Mouse (Mus musculus) layer of hippocampus, postnatal 14 days (tissue): ENCODE results near the gene Mrpl39. TPM values are rescaled to one million over a fixed set of nuclear protein-coding genes. Genes with fewer than 3 reads are reported as not detected.

ENCODE experiments used
- DNase-seq, 2 experiments: peaks; one replicate each; pipeline ENCODE4 v3.0.0; 2021 to 2022; ENCODE audit warnings: low spot score in 2 of 2, mixed read lengths in 1 of 2
- long read RNA-seq, 2 experiments: library from polyadenylated mRNA; stranded (forward); transcript quantifications; one replicate each; pipeline ENCODE4 v2.0.0; 2021
- total RNA-seq, 2 experiments: library from RNA; stranded (reverse); gene quantifications; 2 replicates each; pipeline ENCODE4 v1.2.3; 2021

Mrpl39 gene
- total RNA-seq, result 10 to 100 TPM; 21.3 to 22.8 TPM
- long read RNA-seq, experiment 1, transcript Mrpl39-201 (10 exons, 2,294 nt), result major isoform, 39 of 51 reads
- long read RNA-seq, experiment 1, partial matches to known transcripts, result 10 of 51 reads
- long read RNA-seq, experiment 1, other reads (novel, unspliced or antisense), result 2 of 51 reads
- long read RNA-seq, experiment 2, transcript Mrpl39-201 (10 exons, 2,294 nt), result major isoform, 58 of 81 reads
- long read RNA-seq, experiment 2, partial matches to known transcripts, result 17 of 81 reads
- long read RNA-seq, experiment 2, other reads (novel, unspliced or antisense), result 6 of 81 reads

DNA sequence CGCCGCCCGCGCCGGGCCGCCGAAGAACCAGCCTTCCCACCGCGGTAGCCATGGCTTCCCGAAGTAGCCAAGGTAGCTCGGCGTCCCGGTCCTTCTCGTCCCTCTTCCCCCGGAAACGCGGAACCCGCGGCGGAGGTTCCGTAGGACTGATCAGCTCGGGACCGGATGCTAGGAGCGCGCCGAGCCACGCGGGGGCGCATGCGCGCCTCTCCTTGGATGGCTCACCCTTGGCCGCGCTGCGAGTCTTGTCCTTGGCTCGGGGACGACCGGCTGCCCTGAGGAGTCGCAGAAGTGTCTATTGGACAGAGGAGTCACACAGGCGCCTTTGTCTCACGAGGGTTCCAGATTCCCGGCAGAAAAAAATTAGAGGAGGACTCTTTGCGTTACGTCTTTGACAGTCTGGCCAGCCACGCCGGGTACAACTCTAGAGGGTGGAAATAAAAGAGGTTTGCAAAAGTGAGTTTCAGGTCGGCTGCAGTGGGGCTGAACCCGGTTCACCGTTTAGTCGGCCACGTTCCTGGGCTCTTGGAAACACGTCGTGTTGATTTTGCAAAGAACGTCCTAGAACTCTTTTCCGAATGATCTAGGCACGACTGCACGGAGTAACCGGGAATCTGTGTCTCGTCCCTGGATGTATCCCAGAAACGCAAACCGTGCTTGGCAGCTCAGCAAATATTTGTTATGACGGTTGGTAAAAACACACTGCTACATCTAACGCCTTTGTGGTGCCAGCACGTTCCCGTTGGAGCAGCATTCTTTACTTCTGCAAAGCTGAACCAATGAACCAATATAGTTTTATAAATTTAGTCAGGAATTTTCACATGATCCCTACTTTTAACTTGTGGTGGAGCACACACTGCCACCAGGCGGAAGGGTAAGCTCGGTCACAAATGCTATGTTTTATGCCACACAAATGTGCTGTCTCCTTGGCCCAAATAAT lies at the start of gene Mrpl39:
Gene Mrpl39 (minus strand): TSS at position 577 of the 940 bp plus-strand sequence.
- DNase-seq, result peak; percentile 98 to 99

DNA sequence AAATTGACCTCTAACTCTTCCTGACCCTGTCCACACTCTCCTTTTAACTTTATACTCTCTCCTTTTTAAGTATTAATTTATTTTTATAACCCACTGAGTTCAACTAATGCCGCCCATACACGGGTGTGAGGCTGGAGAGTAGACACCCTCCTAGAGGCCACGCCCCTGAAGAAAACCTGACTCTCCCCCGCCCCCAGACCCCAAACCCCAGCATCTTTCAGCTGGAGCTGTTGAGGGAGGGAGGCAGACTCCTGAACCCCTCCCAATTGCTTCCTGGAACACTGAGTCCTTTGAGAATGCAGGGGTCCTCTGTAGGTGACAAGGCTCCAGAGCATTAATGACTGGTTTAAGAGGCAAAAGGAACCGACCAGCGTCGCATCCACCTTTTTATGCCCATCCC lies 49.4 kb upstream of the Mrpl39 start:
- DNase-seq, result no peak

DNA sequence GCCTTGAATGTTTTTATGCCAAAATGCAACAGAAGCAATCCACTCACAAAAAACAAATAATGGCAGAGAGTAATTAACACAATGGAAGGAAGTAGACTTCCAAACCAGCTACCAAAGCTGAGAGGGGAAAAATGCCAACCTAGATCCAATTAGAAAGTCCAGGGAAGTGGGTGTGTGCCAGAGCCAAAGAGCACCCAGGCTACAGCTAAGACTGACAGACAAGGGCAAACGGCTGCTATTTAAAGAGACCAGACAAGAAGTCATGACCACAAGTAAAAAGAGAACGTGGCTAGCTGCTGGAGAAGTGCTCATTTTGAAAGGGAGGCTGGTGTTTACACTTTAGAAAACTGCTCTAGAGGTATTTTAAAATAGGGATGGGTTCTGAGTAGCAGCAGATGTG lies 47.7 kb upstream of the Mrpl39 start:
- peak in 1 of 2 experiments; percentile 43 for DNase-seq

DNA sequence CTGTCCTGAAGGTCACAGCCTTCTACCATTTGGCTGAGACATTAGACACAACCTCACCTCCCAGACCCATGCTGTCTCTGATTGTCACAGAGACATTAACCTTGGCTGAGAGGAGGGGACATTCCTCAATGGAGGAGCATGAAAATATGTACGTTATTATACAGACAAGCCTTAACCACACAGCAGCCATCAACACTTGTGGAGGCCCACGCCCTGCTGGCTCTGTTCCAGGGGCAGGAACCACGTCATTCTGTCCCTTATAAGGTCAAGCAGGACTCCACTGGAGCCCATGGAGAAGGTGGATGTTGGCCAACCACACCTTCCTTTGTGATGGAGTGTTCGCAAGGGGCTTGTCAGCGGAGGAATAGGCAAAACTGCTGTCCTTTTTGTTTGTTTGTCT lies 44.2 kb upstream of the Mrpl39 start:
- no peak for DNase-seq

DNA sequence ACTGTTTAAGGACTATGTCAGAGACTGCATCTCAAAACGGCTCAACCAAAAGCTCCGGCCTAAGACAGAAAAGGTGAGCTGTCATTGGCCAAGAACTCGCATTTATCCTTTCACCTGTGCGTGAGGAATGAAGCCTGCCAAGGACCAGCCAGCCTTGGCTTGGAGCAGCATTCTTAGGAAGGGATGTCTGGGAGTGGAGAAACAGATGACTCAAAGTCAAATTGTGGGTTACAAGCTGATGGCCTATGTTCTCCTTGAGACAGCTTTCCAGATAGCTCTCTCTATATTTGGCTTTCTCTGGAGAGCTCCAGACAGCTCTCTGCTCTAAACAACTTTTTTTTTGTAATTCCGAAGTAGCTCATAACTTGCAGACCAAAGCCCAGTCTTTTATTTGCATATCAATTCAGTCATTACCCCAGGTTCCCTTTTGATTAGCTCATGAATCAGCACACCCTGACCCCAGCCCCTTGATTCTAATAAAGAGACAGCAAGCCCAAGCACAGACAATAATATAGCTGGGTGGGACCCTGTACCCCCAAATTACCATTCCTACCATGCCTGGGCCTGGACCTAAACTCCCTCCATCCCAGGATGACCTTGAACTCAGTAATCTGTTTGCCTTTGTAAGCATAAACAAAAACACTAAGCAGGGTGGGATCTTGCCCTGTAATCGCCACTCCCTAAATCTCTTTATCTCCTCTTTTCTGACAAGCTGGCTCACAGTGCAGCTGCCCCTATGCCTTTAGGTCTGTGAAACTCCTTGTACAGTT lies 43.5 kb upstream of the Mrpl39 start:
- DNase-seq, result no peak

DNA sequence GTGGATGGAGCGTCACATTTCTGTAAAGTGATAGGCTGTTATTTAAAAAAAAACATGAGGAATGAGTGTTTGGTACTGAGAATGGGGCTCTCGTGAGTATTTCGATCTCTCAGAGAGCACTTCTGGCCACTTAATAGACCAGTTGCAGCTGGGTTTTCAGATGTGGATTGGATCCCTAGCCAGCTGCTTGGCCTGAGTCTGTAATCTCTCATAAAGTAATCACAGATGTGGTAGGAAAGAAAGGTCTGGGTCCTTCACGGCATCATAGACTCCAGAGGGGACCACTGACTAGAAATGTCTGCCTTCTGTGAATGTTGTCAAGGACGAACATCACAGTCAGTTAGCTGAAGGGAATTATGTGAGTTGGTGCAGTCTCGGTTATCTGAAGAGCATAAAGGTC lies 42.9 kb upstream of the Mrpl39 start:
- DNase-seq, result no peak

DNA sequence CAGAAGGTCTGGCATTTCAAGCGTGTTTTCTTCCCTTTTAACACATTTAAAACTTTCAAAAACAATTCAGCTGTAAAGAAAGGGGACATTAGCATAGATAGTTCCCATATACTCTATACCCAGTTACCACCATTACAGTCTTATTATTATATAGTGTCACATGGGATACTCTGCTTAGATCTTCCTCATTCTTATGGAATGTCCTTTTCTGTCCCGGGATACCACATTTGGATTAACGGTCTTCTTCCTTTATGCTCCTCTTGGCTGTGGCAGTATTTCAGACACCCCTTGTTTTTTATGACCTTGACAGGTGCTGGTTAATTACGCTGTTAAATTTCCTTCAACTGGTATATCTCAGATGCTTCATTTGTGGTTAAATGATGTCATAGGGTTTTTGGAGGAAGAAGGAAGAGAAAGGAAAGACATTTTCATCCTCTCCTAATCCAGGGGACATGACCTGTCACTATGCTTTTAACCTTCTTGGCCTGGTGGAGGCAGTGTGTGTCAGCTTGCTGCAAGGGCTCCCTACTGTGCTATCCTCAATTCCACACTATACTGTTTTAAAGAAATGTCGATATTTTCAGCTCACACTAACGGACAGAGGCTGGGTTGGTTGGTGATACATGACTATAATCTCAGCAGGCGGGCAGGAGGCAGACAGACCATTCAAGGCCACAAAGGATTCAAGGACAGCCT lies 40.7 kb upstream of the Mrpl39 start:
- DNase-seq, result no peak

DNA sequence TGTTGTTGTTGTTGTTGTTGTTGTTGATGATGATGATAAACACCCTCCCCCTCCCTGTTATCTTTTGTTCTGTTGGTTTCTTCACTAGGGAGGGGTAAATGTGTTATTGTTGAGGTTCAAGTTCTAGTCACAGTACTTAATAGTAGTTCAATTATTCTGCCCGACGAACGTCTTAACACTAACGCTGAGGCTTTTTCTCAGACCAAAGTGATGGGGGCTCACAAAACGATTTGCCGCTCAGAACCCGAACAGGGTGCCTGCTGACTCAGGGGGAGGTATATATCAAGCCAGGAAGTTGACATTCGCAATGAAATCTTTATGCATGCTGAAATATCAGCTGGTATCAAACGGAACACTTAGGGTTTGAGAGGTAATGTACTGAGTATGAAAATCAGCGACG lies 39.8 kb upstream of the Mrpl39 start:
- DNase-seq, result no peak

DNA sequence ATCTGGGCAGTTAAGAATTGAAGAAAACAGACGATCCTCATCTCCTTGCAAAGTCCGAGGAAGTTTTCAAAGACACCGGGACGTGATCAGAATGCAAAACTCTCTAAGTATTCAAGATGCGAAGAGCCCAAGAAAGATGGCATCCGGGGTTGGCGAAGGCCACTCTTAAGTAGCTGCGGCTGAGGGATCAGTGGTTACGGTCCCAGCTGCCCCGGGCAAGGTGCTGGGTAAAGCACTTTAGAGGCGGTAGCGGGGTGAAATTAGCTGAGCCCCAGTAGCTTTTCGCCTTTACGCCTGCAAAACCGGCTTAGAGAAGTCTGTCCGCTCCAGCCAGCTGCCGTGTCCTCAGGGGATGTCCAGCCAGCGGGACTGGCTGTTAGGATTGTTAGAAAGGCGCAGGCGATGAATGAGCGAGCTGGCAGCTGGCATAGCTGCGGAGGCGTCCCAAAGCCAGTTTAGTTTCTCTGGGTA lies 39.3 kb upstream of the Mrpl39 start:
- peak in 1 of 2 experiments; percentile 68 for DNase-seq

DNA sequence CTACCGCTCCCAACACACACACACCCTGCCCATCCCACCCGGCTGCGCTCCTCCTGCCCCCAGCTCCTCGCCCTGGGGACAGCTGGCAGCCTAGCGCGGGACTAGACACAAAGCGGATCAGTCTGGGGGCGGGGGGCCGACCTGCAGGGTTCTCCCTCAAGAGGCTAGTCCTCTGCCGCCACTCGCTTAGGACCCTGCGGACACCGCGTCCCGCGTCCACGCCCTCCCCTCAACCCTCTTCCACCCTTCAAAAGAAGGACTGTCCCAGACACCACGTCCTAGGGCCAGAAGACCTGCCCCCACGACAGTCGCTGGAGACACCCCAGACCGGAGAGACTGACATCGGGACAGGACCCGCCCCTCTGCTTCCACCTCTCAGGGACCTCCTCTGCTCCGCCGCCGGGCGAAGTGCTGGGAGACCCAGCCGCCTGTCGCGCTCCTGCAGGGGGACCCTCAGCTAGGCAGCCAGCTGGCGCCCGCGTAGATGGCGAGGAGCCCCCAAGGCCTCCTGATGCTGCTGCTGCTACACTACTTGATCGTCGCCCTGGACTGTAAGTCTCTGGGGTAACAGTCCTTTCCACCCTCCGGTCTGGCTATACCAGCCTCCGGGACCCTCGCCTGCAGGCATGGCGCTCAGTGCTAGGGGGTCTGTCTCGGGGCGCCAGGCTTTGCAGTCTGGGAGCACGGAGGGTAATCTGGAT lies 38.6 kb upstream of the Mrpl39 start, which contains the start of gene Jam2:
Gene Jam2 (plus strand): TSS at position 121 of the 701 bp plus-strand sequence.
- DNase-seq, result peak; percentile 64

DNA sequence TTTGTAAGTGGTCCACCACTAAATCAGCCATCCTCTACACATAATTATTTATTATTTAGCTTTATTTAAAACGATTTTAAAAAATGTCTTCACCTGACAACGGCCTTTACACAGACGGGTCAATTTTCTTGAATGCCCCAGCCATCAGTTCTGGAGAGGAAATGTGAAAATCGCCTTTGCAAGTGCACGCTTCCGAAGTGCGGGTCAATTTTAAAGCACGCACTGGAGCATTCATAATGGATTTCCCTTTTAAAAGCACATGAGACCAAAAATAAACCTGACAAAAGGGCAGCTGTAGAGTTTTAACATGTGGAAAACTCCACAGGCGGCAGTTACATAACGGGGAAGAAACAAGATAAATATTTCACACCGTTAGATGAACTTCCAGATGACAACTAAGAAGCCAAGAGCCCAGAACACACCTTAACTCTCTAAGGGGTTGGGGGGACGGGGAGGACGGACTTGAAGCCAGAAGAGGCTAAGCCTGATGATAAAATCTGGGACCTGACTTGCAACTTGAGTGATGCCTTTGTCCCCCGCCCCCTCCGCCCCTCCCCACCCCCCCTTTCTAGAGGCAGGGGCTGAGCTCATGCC lies 37.8 kb upstream of the Mrpl39 start:
- DNase-seq, result no peak

DNA sequence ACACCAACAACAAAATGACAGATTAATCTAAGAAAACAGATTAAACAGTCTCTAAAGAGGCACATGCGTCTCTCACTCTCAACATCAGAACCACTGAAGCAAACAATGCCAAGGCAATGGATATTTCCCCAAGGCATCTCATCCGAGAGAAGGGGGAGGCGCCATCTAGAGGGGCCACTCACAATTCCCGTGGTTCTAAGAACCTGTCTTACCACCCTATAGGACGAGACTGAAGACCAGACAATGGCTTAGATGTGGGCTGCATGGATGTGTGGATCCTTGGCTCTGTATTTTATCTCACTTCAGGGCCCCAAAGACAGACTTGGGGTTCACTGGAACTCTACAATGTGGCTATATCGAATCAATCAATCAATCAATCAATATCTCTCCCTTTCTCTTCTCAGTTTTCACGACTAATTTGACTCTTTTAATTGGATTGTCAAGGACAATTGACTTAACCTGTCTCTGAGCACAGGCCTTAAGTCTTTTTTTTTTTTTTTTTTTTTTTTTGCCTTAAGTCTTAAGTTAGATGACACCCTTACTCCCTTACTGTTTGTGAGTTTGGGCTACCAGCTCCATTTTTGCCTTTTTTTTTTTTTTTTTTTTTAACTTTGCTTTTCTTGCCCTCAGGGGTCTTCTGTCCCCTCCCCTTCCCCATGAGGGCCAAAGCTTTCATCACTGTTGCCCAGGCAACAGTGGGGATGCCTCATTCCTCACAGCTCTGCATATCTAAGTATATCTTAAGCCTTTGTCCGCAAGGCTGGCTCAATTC lies 37.1 kb upstream of the Mrpl39 start:
- DNase-seq, result no peak

DNA sequence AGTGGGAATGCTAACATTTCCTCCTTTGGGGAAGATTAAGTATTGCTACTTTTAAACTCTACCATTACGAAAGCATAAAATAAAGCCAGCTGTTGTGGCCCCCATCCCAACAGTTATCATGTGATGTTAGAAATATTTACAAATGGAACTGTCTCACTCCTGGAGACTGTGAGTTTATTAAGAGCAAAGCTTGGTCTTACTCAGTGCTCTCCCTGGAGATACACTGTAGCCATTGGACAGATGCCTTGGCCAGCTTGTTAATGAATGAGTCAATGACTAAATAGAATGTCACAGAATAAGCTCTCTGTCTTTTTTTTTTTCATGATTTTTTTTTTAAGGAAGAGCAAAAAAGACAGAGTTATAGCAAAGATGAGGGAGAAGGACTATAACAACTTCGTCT lies 35.9 kb upstream of the Mrpl39 start:
- no peak for DNase-seq

DNA sequence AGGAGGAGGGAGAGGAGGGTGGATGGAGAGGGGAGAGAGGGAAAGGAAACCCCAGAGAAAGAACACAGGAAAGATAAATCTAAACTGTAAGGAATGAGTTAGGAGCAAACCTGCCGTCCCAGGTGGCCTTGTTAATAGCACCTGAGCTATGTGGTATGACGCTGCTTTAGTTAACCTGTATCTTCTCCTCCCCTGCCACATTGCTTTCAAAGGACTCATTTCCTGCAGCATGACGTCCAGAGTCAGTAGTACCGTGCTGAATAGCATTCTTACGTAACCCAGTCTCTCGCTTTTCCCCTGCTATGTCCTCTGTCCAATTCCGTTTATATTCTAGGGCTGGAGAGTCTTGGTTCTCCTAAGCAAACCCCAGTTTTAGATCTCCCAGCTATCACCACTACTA lies 35.3 kb upstream of the Mrpl39 start:
- no peak for DNase-seq

DNA sequence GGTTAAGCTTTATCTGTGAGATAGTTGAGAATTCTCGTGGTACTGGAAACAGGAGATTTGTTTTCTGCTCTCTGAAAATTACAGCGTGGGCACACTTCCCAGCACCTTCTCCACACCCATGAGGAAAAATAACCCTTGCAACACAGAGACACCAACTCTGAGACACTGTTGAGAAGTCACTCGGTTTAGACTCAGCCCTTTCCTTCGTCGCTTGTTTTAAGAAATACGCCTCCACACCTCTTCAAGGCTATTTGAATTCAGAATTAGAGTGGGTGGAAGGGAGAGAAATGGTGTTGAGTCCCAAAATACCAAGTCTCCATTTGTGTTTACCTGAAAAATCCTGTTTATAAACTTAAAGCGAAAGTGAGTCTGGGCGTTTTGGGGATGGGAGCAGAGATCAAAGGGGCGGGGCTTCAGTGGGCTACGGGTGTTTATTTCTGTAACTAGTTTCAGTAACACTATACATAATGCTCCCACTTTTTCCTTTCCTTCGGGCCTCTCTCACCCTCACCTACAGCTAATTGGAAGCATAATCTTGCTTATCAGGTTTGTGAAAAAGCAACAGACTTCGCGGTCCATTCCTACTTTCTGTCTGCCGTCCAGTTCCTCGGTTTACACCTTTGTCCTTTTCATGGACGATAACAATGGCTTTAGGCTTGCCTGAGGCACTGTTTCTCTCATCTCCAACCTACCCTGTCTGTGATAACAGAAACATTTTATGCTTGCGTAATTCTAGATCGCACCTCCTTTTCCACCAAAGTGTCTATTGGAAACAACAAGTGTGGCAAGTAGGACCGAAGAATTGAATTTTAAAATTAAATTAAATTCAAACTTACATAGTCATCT lies 34.3 kb upstream of the Mrpl39 start:
- no peak for DNase-seq

DNA sequence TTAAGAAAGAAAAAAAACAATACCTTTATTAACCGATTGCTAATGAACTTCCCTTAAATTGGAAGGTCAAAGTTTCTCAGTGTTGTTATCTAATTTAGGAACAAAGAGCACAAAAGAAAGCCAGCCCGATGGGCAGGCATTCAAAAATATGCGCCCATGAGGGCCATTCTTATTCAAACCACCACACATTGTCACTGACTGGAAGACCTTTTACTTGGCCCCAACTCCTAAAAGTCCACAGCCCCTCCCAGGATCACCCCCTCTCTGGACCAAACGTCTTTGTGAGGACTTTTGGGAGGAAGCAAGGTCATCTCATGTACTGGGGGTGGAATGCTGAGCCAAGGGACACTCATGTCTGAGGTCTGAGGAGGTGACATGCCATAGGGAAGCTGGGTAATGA lies 33.6 kb upstream of the Mrpl39 start:
- DNase-seq, result no peak

DNA sequence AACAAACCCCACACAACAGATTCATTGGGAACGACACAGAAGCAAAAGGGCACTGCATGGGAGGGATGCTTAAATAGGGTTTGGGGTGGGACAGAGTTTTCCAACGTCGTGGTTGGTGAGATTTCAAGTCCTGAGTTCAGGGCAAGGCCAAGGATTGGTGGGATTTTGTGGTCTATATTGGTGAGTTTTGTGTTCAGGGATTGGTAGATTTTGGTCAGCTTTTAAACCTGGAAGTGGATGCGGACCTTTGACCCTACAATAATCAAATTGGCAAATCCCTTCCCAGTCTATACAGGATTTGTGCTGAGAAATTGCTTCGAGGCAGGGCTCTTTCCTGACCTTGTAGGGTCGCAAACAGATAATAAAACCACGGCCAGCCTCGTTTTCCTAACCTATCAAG lies 32.4 kb upstream of the Mrpl39 start:
- no peak for DNase-seq

DNA sequence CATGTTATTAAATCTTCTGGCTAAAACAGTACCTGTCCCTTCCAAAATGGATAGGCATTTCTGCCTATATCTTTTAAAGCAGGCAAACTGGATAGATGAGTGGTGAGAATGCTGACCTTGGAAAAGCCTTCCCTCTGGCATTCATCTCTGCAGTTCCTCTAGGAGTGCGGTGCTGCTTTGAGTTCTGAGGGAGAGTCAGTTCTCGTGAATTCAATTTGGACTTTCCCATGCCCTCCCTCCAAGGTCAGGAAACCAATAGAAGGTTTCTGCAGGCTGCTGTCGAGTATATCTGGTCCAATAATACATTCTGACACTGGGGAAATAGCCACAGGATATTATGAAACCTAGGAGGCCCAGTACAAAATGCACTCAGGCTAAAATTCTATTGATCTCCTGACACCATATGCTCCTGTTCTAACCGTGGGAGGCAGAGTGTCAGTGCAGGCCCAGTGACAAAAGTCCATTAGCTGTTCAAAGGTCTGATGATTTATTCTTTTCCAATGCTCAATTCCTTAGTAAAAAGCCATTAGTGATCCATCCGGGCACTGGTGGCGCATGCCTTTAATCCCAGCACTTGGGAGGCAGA lies 10.3 kb upstream of the Mrpl39 start:
- no peak for DNase-seq
